Comparison of ENCODE assay signal across 10 mouse cellular contexts in genomic region chr8:9188616-9189015, GRCm38 (mm10).
A peak's percentile ranks its signal among the peaks of the same experiment; 100 is the strongest.
DNase-seq lines count a peak whose midpoint lies in the region; ATAC-seq and TF ChIP-seq lines count a peak whose summit lies in the region.
"Had no signal": no experiment of that assay in that cellular context is flagged by ENCODE, and none has a peak within 500 bp of the region (broad histone marks: within the 10 kb centered on the region; RNA-seq: fewer than 3 reads in every experiment).

No protein-coding gene starts in this region.

- no peaks in the 10 kb centered on the region for H3K27me3 ChIP-seq in heart, adult 2 months (ENCODE audit: control insufficient read depth, insufficient read depth, low read length)
- no peaks in the 10 kb centered on the region for H3K27me3 ChIP-seq in heart, embryonic 11.5 days (ENCODE audit: control insufficient read depth, insufficient read depth, low read length)
- H3K27me3 ChIP-seq in E14TG2a.4 (ENCODE audit: insufficient read depth, low read length) (no peaks in the 10 kb centered on the region), Patski (no peaks in the 10 kb centered on the region)

- POLR2A ChIA-PET in Patski (lab: Charles Lee): no interaction called here

- in situ Hi-C loops in Patski (cut with MboI; ENCODE audit: low pct_unique_long_range_greater_than_20kb): no loop called here

- no peaks in the 10 kb centered on the region for H3K79me2 ChIP-seq in heart, adult 2 months (replicated peaks; ENCODE audit: control insufficient read depth, insufficient read depth, low read length)

- TF ChIP-seq POLR2A in heart, adult 2 months (IDR thresholded peaks at IDR 0.05; ENCODE audit: insufficient read depth, low read depth, low read length): no peak

- peak; percentile 47 for TF ChIP-seq CTCF in heart, adult 2 months (IDR thresholded peaks at IDR 0.05)
- TF ChIP-seq CTCF in E14TG2a.4 (conservative IDR thresholded peaks at IDR 0.05; ENCODE audit: low read length): peak; percentile 29
- TF ChIP-seq CTCF in Patski (IDR thresholded peaks at IDR 0.05): peak; percentile 61

- no peak for DNase-seq in heart, adult 2 months
- peak; percentile 19 to 38 for DNase-seq in layer of hippocampus, postnatal 10 days (ENCODE audit: low spot score in 2 of 2)
- no peak for DNase-seq in layer of hippocampus, adult 8-10 months (ENCODE audit: low spot score in 2 of 2)
- DNase-seq in Patski (ENCODE audit: low read depth, low spot score): no peak
- no peak for DNase-seq in spleen, postnatal 4 days (ENCODE audit: low spot score in 2 of 2)
- DNase-seq: layer of hippocampus, adult 9-11 months; thymus, adult 2 months had no signal

- ATAC-seq in heart, embryonic 11.5 days (replicated peaks; ENCODE audit: insufficient number of reproducible peaks, low FRiP score, low TSS enrichment): no peak
- ATAC-seq in Patski: peak; percentile 51
- ATAC-seq: midbrain, embryonic 16.5 days had no signal

- TF ChIP-seq EP300 in heart, adult 2 months (IDR thresholded peaks at IDR 0.05; ENCODE audit: insufficient read depth, low read depth, low read length): no peak

- no peaks in the 10 kb centered on the region for H3K36me3 ChIP-seq in heart, adult 2 months (ENCODE audit: control insufficient read depth, insufficient read depth, low read length)
- no peaks in the 10 kb centered on the region for H3K36me3 ChIP-seq in heart, embryonic 11.5 days (ENCODE audit: control insufficient read depth, insufficient read depth, low read length)
- no peaks in the 10 kb centered on the region for H3K36me3 ChIP-seq in E14TG2a.4 (ENCODE audit: insufficient read depth, low read length)

- H3K27ac ChIP-seq in heart, adult 2 months: no peak overlapping the region
- no peak overlapping the region for H3K27ac ChIP-seq in heart, embryonic 11.5 days (ENCODE audit: low read depth, low read length)

- H3K4me2 ChIP-seq in heart, embryonic 11.5 days: no peak overlapping the region

- no peak overlapping the region for H3K4me3 ChIP-seq in heart, adult 2 months
- H3K4me3 ChIP-seq in heart, embryonic 11.5 days (ENCODE audit: low read depth, low read length): no peak overlapping the region
- no peak overlapping the region for H3K4me3 ChIP-seq in E14TG2a.4 (replicated peaks; ENCODE audit: low read length)

- no peaks in the 10 kb centered on the region for H3K9me3 ChIP-seq in heart, embryonic 11.5 days (replicated peaks; ENCODE audit: control insufficient read depth, low read length)
- H3K9me3 ChIP-seq in E14TG2a.4 (ENCODE audit: low read length): peaks cover 6% of the 10 kb centered on the region

- intact Hi-C loops in heart, adult 2 months (cut with DNase I): no loop called here

- WGBS in heart, adult 2 months: 26% methylated on average over 4 of the region's 4 CpGs
- WGBS in heart, embryonic 11.5 days (ENCODE audit: insufficient replicate concordance): 38% methylated on average over 4 of the region's 4 CpGs

- H3K4me1 ChIP-seq in heart, adult 2 months (ENCODE audit: control insufficient read depth, insufficient read depth, low read length): no peaks in the 10 kb centered on the region
- no peaks in the 10 kb centered on the region for H3K4me1 ChIP-seq in heart, embryonic 11.5 days (ENCODE audit: control insufficient read depth, insufficient read depth, low read length)
- H3K4me1 ChIP-seq in E14TG2a.4 (replicated peaks; ENCODE audit: low read depth, low read length): no peaks in the 10 kb centered on the region

- no peak overlapping the region for H3K9ac ChIP-seq in heart, adult 2 months (ENCODE audit: low read depth, low read length)
- no peak overlapping the region for H3K9ac ChIP-seq in heart, embryonic 11.5 days (ENCODE audit: low read depth, low read length)

- CTCF ChIA-PET in Patski (lab: Charles Lee): interaction anchor here (1.0 to 2.1 kb wide), 6 partner anchors 9 to 134 kb away, joined by 3 to 11 read pairs (median 3); no protein-coding TSS in a partner anchor

Comparison
In these comparisons a context has a peak if more than half of its experiments do, and no peak if none do; other contexts are left out.
1. DNase-seq: peak in layer of hippocampus, postnatal 10 days (2 of 2); none in heart, adult 2 months (0 of 2), layer of hippocampus, adult 8-10 months (0 of 2), Patski (single experiment) and spleen, postnatal 4 days (0 of 2).
2. Peak in every context shown above with its lines, with median percentiles within 50 percentile points of each other: CTCF ChIP-seq.